Mouse (Mus musculus): Measurements from ENCODE around the gene 4930558C23Rik.
"Not testable (repeated sequence)": the region's sequence is repeated elsewhere in the genome, so short reads cannot be mapped to it uniquely, and the experiment has no call there.

Gene 4930558C23Rik

DNA sequence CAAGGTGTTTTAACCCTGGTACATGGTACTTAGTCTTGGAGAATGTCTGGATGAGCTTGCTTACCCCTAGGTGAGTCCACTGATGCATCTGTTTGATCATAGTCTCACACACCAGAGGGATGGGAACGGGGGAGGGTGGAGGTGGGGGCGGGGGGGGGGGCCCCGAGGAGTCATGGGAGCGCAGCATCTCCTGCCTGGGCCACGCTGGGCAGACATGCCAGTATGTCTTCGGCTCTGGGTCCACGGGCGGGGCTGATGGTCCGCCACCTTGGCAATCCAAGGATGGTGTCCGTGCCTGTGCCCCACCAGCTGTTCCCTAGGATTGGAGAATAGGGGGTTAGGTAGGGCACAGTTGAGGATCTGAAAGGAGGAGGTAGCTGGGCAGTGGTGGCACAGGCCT, 29.4 kb downstream of the 4930558C23Rik start:
- no peak for DNase-seq (ENCODE audit: low spot score in 2 of 2)

DNA sequence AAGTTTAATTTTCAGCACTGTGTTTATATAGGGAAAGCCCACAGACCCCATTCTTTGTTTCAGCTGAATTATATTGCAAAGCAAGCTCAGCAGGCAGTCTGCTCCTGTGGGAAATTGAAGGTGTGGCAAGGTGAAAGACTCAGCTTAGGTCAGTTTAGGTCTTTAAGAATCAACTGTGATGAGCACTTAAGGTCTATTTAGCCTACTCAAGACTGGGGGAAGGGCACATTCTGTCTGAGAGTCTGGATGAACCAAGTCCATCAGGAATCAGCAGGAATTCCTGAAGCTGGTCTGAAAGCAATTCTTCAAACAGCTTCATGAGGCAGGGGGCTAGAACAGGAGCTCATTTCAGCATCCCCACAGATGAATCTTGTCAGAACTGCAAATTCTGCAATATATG, 32.5 kb downstream of the 4930558C23Rik start:
- no peak for DNase-seq (ENCODE audit: low spot score in 2 of 2)

DNA sequence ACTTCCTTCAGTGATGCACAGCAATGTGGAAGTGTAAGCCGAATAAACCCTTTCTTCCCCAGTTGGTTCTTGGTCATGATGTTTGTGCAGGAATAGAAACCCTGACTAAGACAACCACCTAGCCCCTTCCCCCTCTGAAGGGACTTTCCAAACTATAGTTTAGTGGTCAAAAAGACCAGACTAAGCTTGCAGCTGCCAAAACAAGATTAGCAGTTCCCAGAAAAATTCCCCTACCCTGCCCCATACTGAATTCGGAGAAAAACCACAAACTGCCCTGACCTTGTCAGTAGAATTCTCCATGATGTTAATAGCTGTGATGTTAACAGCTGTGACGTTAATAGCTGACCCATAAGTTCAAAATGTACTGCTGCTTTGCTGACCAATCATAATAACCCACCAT, 42.4 kb downstream of the 4930558C23Rik start:
- DNase-seq (ENCODE audit: low spot score in 2 of 2): not testable (repeated sequence)

DNA sequence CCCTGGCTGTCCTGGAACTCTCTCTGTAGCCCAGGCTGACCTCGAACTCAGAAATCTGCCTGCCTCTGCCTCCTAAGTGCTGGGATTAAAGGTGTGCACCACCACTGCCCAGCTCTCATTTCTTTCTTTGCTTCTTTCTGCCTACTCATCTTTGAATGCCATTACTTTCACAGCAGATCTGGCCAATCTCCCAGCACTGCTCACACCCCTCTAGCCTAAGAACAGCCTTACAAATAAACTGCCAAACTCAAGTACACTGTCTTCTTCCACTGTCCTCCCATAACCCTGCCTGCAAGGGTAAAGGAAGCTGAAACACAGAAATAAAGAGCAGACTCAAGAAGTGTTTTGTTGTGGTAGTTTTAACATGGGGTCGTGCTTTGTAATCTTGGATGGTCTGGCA, 44.9 kb downstream of the 4930558C23Rik start:
- no peak for DNase-seq (ENCODE audit: low spot score in 2 of 2)

DNA sequence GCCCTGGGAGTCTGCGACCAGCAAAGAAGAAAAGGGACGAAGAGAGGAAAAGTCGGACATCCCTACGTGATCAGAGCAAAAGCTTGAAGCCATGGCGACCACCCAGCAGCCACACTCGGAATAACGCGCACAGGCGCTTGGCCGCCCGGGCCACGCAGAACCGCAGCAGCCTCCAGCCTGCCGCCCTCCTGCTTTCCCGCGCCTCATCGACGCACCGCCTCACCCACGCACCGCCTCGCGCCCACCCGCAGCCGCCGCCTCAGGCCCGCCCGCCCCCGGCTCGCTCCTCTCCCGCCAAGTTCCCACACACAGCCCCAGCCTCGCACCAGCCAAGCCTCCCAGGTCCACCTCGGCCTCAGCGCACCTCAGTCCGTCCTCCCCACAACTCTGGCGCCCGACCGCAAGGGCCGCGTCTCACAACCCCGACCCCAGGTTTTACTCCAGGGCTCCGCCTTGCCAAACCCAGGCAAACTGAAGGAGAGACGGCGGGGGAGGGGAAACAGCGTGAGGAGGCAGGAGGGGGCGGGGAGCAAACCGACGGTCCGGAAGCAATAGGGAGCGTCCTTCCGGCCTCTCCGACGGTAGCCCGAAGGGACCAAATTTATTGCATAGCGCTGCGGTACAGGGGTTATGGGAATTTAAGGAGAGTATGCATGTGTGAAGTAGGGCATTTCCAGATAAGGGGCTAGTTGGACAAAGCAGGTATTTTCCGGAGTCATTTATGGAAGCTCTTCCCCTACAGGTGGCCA, 45.8 kb downstream of the 4930558C23Rik start, which contains the start of gene Setdb1:
Setdb1 (minus strand) TSS at position 502 of the 749 bp plus-strand sequence.
- DNase-seq (ENCODE audit: low spot score in 2 of 2): peak; percentile 93 to 97

DNA sequence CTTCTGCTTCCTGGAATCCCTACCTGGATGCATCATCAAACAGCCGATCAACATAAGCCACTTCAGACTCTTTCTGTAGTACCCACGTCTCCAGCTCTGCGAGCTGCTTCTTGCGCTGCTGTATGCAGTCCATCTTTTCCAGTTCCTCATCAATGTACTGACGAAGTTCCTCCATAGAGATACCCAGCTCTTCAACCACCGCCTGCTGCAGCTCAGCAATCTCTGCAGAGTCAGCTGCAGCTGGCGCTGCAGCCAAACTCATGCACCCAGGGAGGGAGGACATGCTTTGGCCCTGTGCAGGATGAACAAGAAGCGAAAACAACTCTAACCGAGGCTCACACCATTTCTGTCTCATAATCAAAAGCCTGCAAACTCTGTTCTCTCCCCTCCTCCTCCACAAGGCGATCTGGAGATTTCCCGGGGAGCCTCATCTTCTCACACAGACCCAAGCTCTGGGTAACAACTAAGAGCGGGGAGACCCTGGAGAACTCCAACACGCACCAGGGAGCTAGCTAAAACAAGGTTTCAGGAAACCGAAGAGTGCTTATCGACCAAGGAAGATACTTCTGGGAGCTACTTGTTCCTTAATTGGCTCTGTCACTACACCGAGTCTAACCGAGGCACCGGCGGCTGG, 46.6 kb downstream of the 4930558C23Rik start:
- not testable (repeated sequence) for DNase-seq (ENCODE audit: low spot score in 2 of 2)

DNA sequence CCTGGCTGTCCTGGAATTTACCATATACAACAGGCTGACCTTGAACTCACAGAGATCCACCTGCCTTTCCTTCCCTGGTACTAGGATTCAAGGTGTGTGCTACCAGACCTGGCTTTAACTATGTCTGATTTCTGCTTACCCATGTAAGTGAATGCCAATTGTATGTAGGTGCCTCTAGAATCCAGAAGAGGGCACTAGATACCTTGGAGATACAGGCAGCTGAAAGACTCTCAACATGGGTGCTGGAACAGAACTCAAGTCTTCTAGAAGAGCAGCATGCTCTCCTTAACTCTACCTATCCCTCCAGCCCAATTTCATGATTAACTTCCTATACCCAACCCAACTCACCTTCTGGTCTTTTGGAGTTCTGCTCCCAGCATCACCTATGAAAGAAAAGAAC, 53.1 kb downstream of the 4930558C23Rik start:
- peak in 1 of 2 experiments; percentile 38 for DNase-seq (ENCODE audit: low spot score in 2 of 2)

DNA sequence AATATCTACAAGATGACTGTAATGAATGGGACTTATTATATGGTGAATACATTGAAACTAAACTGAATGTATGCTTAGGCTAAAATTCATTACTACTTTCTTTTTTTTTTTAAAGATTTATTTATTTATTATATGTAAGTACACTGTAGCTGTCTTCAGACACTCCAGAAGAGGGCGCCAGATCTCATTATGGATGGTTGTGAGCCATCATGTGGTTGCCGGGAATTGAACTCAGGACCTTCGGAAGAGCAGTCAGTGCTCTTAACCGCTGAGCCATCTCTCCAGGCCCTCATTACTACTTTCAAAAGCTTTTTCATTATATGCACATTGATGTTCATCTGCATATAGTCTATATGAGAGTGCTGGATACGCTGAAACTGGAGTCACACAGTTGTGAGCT, 54.3 kb downstream of the 4930558C23Rik start:
- DNase-seq (ENCODE audit: low spot score in 2 of 2): not testable (repeated sequence)

DNA sequence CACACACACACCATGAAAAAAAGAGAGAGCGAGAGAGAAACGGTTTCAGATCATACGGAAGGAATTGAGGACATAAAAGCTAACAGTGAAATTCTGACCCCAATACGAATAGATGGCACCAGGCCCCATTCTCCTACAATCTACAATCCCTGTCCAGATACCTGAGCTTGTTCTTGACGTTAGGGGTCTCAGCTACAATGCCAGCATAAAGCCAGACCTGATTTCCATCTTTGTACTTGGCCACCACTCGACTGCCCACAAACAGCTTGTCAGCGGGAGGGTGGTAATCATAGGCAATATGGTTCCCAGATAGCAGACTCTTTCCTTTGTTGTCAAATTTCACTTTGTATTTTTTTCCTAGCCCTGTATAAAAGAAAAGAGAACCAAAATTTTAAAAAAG, 56.2 kb downstream of the 4930558C23Rik start:
- no peak for DNase-seq (ENCODE audit: low spot score in 2 of 2)

DNA sequence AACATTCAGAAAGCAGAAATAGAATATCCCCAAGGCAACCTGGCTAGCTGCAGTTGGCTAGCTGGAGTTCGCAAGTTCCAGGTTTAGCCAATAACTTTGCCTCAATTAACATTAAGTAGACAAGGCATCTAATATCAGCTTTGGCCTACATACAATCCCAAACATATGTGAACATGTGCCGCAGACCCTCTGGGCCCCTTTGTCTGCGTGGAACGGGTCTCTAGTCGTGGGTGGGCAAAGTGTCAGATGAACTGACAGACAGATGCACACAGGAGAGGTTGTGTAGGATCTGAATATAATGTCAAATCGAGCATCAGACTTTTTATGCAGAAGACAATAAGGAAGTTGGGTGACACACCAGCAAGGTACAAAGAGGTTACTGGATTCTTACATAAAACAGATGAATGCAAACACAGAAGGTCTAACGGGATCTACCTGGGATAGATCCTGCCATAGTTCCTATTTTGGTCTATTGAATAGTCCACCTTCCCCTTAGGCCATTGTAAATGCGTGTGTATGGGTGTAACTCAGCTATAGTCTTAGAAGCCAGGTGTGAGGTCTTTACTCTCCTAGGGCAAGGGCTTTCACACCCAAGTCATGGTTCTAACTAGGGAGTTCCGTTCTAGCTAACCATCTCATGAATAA, 59.2 kb downstream of the 4930558C23Rik start:
- not testable (repeated sequence) for DNase-seq (ENCODE audit: low spot score in 2 of 2)

DNA sequence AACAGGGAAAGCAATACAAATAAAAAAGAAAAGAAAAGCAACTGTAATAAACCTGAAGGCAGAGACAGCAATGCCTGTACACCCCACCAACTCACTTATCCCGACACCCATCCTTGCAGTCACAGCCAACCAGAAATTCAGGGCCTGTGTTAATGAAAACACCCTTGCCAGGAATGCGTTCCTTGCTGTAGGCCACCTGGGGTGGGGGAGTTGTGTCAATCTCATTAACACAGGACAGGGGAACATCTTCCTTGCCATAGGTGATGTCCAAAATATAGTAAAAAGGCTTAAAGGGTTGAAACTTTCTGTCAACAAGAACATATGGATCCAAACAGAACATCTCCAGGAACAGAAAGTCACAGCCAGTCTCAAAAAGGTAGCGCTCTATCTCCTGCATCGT, 64.4 kb downstream of the 4930558C23Rik start:
- no peak for DNase-seq (ENCODE audit: low spot score in 2 of 2)

DNA sequence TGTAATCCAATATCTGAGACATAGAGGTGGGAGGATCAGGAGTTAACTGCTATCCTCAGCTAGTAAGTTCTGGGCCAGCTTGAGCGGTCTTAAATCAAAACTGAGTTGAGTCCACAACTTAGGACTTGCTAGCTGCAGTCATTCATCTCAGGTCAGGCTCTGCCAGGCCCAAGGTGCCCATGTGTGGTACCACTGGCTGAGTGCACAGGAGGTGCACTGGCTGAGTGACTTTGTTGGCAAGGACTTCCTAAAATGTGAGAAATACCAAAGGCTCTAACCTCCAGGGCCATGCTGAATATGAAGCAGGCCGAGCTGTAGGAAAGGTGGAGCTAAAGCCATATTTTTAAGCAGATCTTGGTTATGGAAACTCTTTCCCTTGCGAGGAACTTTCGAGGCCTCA, 65.3 kb downstream of the 4930558C23Rik start:
- DNase-seq (ENCODE audit: low spot score in 2 of 2): no peak
